Mouse (Mus musculus): ENCODE measurements around the gene Vstm4. TPM values are rescaled to one million over a fixed set of nuclear protein-coding genes. Genes with fewer than 3 reads are reported as not detected.

Vstm4 gene
- total and polyA plus RNA-seq, 3 experiments, result not detected

GRCm38 (mm10) chr14:32833847-32834246, 22.7 kb upstream of the Vstm4 start, which contains the start of gene Fam170b:
Gene Fam170b (plus strand): TSS chr14:32833962.
- no peaks in the 10 kb centered on the region for H3K36me3 ChIP-seq (replicated peaks in 1 of 2; ENCODE audit: control insufficient read depth in 1 of 2, insufficient read depth in 1 of 2, low read length in 1 of 2)
- no peak within 1 kb of the TSS for H3K27ac ChIP-seq (ENCODE audit: insufficient read depth, low read depth)
- in situ Hi-C loops (cut with MboI; ENCODE audit: low pct_ligation_motif_present, low pct_unique_long_range_greater_than_20kb, low sequenced_read_pairs), result no loop called here
- no peak within 1 kb of the TSS for H3K9ac ChIP-seq (ENCODE audit: insufficient read depth, low read depth)
- TF ChIP-seq NRF1 (IDR thresholded peaks at IDR 0.05; ENCODE audit: low read depth, low read length) (no peak), BHLHE40 (IDR thresholded peaks at IDR 0.05; ENCODE audit: low read depth, low read length) (no peak), SMC3 (IDR thresholded peaks at IDR 0.05; ENCODE audit: low read depth, low read length) (no peak), USF1 (IDR thresholded peaks at IDR 0.05; ENCODE audit: low read depth, low read length) (no peak), UBTF (IDR thresholded peaks at IDR 0.05; ENCODE audit: low read depth, low read length) (no peak), ELF1 (IDR thresholded peaks at IDR 0.05; ENCODE audit: low read depth, low read length) (no peak), ZC3H11A (IDR thresholded peaks at IDR 0.05; ENCODE audit: low read depth, low read length) (no peak), MXI1 (IDR thresholded peaks at IDR 0.05; ENCODE audit: low read depth, low read length) (no peak), CHD2 (IDR thresholded peaks at IDR 0.05; ENCODE audit: low read length) (no peak), KAT2A (IDR thresholded peaks at IDR 0.05; ENCODE audit: insufficient replicate concordance, low read length) (no peak), IRF4 (IDR thresholded peaks at IDR 0.05; ENCODE audit: low read depth, low read length) (no peak), CTCF (conservative IDR thresholded peaks at IDR 0.05 in 1 of 2, IDR thresholded peaks at IDR 0.05 in 1 of 2; ENCODE audit: low read depth in 2 of 2, low read length in 2 of 2) (no peak), USF2 (conservative IDR thresholded peaks at IDR 0.05; ENCODE audit: low read depth, low read length) (no peak), POLR2AphosphoS2 (IDR thresholded peaks at IDR 0.05; ENCODE audit: low read depth, low read length) (no peak)
- no peaks in the 10 kb centered on the region for H3K79me2 ChIP-seq (replicated peaks; ENCODE audit: control insufficient read depth, extremely low read depth, insufficient read depth, poor library complexity, severe bottlenecking)
- H3K9me3 ChIP-seq (replicated peaks; ENCODE audit: low read length), result no peaks in the 10 kb centered on the region
- H3K4me2 ChIP-seq (ENCODE audit: insufficient read depth, low read depth, poor library complexity, severe bottlenecking), result no peak within 1 kb of the TSS
- no peak for DNase-seq (ENCODE audit: extremely low read depth)
- H3K4me3 ChIP-seq (replicated peaks in 1 of 3; ENCODE audit: low read depth in 2 of 3, low read length in 2 of 3, poor library complexity in 1 of 3), result no peak within 1 kb of the TSS
- no peaks in the 10 kb centered on the region for H3K27me3 ChIP-seq (replicated peaks)
- dilution Hi-C loops (cut with MboI; ENCODE audit: extremely low pct_ligation_motif_present, extremely low pct_unique_long_range_greater_than_20kb, low sequenced_read_pairs), result no loop called here
- H3K4me1 ChIP-seq (ENCODE audit: control insufficient read depth in 1 of 2, insufficient read depth in 2 of 2), result peaks cover 0 to 11% of the 10 kb centered on the region in 2 experiments; a peak in 2 of 4 replicates

- Histone ChIP-seq H3K4me1 (ENCODE audit: control insufficient read depth in 1 of 2, insufficient read depth in 2 of 2) (peaks cover 0 to 11% of the 10 kb centered on the region in 2 experiments; a peak in 2 of 4 replicates), H3K36me3 (replicated peaks in 1 of 2; ENCODE audit: control insufficient read depth in 1 of 2, insufficient read depth in 1 of 2, low read length in 1 of 2) (no peaks in the 10 kb centered on the region), H3K4me2 (ENCODE audit: insufficient read depth, low read depth, poor library complexity, severe bottlenecking) (no peak overlapping the region), H3K79me2 (replicated peaks; ENCODE audit: control insufficient read depth, extremely low read depth, insufficient read depth, poor library complexity, severe bottlenecking) (no peaks in the 10 kb centered on the region), H3K9ac (ENCODE audit: insufficient read depth, low read depth) (no peak overlapping the region), H3K4me3 (replicated peaks in 1 of 3; ENCODE audit: low read depth in 2 of 3, low read length in 2 of 3, poor library complexity in 1 of 3) (no peak overlapping the region), H3K9me3 (replicated peaks; ENCODE audit: low read length) (no peaks in the 10 kb centered on the region), H3K27ac (ENCODE audit: insufficient read depth, low read depth) (no peak overlapping the region), H3K27me3 (replicated peaks) (peaks cover 5% of the 10 kb centered on the region)
- DNase-seq (ENCODE audit: extremely low read depth), result no peak
- in situ Hi-C loops (cut with MboI; ENCODE audit: low pct_ligation_motif_present, low pct_unique_long_range_greater_than_20kb, low sequenced_read_pairs), result no loop called here
- TF ChIP-seq SMC3 (IDR thresholded peaks at IDR 0.05; ENCODE audit: low read depth, low read length) (no peak), USF2 (conservative IDR thresholded peaks at IDR 0.05; ENCODE audit: low read depth, low read length) (no peak), MYC (IDR thresholded peaks at IDR 0.05; ENCODE audit: low read depth, low read length) (no peak), BHLHE40 (IDR thresholded peaks at IDR 0.05; ENCODE audit: low read depth, low read length) (no peak), ELF1 (IDR thresholded peaks at IDR 0.05; ENCODE audit: low read depth, low read length) (no peak), ETS1 (conservative IDR thresholded peaks at IDR 0.05; ENCODE audit: low read depth, low read length) (no peak), RCOR1 (conservative IDR thresholded peaks at IDR 0.05; ENCODE audit: low read depth, low read length) (no peak), ZMIZ1 (IDR thresholded peaks at IDR 0.05; ENCODE audit: low read depth, low read length) (no peak), ZKSCAN1 (IDR thresholded peaks at IDR 0.05; ENCODE audit: borderline replicate concordance, low read depth, low read length) (no peak), EP300 (IDR thresholded peaks at IDR 0.05; ENCODE audit: low read length) (no peak), MAZ (IDR thresholded peaks at IDR 0.05; ENCODE audit: low read depth, low read length) (no peak), JUN (IDR thresholded peaks at IDR 0.05; ENCODE audit: insufficient read depth, low read depth, low read length) (no peak)
- dilution Hi-C loops (cut with MboI; ENCODE audit: extremely low pct_ligation_motif_present, extremely low pct_unique_long_range_greater_than_20kb, low sequenced_read_pairs), result no loop called here
These were observed 21.4 kb upstream of the Vstm4 start for GRCm38 (mm10) chr14:32835181-32835580.

Data from CH12.LX (cell line).